Mouse (Mus musculus): Measurements from ENCODE around the gene Mbnl1. TPM values are rescaled to one million over a fixed set of nuclear protein-coding genes. Genes with fewer than 3 reads are reported as not detected.
"Not testable (repeated sequence)": the region's sequence is repeated elsewhere in the genome, so short reads cannot be mapped to it uniquely, and the experiment has no call there.

The Mbnl1 gene
- polyA plus RNA-seq (2011; ENCODE audit: insufficient read depth, insufficient read length, low replicate concordance, missing spikeins), result 76.6 and 131 TPM in 2 replicates

DNA sequence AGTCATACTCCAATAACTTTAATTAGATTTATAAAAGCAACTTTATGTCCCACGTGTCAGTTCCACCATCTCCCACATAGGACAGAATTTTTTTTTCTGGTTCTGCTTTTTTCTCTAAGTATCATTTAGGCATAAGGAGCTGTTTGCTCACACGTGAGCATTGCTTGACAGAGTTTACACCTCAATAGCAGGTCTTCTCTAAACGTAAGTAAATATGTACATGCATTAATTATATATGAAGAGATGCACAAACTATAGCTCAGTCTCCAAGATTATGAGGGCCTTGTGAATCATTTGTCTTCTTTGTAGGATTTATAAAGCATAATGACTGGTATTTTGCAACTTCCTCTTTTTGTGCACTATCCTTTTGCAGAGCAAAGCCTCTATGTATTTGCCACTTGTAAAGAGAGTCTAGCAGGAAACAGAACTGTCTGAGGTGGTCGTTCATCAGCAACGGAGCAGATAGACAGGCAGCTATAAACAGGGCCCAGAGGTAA, at the start of gene Mbnl1:
Mbnl1 (plus strand) TSS at position 150 of the 497 bp plus-strand sequence.
- Histone ChIP-seq H3K4me1 (ENCODE audit: control insufficient read depth, insufficient read depth, low read length) (no peaks in the 10 kb centered on the region; the same call in 1 of the 2 replicates), H3K4me3 (replicated peaks; ENCODE audit: control insufficient read depth, low read depth, low read length) (peak within 1 kb of the TSS; percentile 46), H3K27ac (ENCODE audit: control insufficient read depth, insufficient read depth, low read depth, low read length, poor library complexity) (no peak within 1 kb of the TSS; the same call in 1 of the 2 replicates)
- TF ChIP-seq CTCF (IDR thresholded peaks at IDR 0.05; ENCODE audit: control insufficient read depth, insufficient read depth, low read length), result no peak
- no peak for TF ChIP-seq POLR2A (IDR thresholded peaks at IDR 0.05; ENCODE audit: borderline replicate concordance, control insufficient read depth, low read depth, low read length)
- 2% methylated on average over 5 of the region's 5 CpGs for WGBS

DNA sequence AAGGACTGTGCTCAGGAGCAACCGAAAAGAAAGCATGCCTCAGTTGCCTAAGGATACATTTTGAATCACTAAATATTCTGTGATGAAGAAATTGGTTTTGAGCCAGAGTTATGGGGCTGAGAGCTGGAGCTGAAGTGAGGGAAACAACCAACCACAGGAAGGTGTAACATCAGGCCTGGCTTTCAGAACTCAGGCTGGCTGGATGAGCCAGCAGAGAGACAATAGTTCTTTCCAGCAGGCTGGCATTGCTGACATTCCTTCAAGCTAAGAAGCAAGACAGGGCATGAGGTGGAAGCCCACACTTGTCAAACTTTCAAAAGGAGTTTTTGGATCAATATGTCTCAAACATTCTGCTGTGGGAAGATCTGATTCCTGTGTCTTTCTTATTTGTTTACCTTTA, 48.5 kb upstream of the Mbnl1 start:
- no peak overlapping the region for H3K4me3 ChIP-seq (replicated peaks; ENCODE audit: control insufficient read depth, low read depth, low read length)
- TF ChIP-seq CTCF (IDR thresholded peaks at IDR 0.05; ENCODE audit: control insufficient read depth, insufficient read depth, low read length), result no peak
- TF ChIP-seq POLR2A (IDR thresholded peaks at IDR 0.05; ENCODE audit: borderline replicate concordance, control insufficient read depth, low read depth, low read length), result no peak
- H3K4me1 ChIP-seq (ENCODE audit: control insufficient read depth, insufficient read depth, low read length), result no peaks in the 10 kb centered on the region; the same call in 1 of the 2 replicates
- WGBS, result 85% methylated on average over 1 of the region's 1 CpGs
- no peak overlapping the region for H3K27ac ChIP-seq (ENCODE audit: control insufficient read depth, insufficient read depth, low read depth, low read length, poor library complexity)

DNA sequence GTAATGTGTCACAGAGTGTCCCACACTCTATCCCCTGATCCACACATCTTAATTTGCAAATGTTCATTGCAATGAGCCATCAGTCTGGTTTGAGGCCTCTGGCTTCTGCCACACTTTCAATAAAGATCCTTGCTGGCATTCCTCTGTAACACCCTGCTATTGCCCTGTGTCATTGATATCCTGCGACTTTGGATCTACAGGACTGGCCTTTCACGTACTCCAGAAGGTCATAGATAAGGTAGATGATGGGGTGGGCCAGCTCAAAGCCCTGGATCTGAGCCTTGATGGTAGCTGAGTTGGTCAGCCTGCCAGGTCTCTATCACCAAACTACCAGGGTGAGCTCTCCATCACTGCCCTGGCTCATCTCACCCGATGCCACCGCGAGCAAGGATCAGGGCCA, 43.6 kb upstream of the Mbnl1 start:
- WGBS, result 82% methylated on average over 5 of the region's 5 CpGs
- TF ChIP-seq CTCF (IDR thresholded peaks at IDR 0.05; ENCODE audit: control insufficient read depth, insufficient read depth, low read length), result no peak
- no peaks in the 10 kb centered on the region; the same call in 1 of the 2 replicates for H3K4me1 ChIP-seq (ENCODE audit: control insufficient read depth, insufficient read depth, low read length)
- H3K27ac ChIP-seq (ENCODE audit: control insufficient read depth, insufficient read depth, low read depth, low read length, poor library complexity), result no peak overlapping the region
- no peak overlapping the region for H3K4me3 ChIP-seq (replicated peaks; ENCODE audit: control insufficient read depth, low read depth, low read length)

DNA sequence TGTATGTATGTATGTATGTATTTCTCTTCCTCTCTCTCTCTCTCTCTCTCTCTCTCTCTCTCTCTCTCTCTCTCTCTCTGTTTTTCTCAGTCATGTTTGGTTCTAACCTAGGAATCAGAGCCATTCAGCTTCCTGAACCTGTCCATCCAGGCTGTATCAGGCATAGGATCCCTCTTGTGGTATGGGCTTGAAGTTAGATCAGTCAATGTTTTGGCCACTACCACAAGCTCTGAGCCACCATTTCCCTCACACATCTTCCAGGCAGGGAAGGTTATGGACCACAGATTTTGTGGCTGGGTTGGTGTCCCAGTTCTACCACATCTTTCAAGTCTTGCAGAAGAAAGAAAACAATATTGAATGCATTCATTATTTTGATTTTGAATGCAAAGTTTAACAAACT, 35.4 kb upstream of the Mbnl1 start:
- H3K27ac ChIP-seq (ENCODE audit: control insufficient read depth, insufficient read depth, low read depth, low read length, poor library complexity), result no peak overlapping the region
- H3K4me3 ChIP-seq (replicated peaks; ENCODE audit: control insufficient read depth, low read depth, low read length), result no peak overlapping the region
- TF ChIP-seq POLR2A (IDR thresholded peaks at IDR 0.05; ENCODE audit: borderline replicate concordance, control insufficient read depth, low read depth, low read length) (no peak), CTCF (IDR thresholded peaks at IDR 0.05; ENCODE audit: control insufficient read depth, insufficient read depth, low read length) (no peak)
- H3K4me1 ChIP-seq (ENCODE audit: control insufficient read depth, insufficient read depth, low read length), result no peaks in the 10 kb centered on the region; the same call in 1 of the 2 replicates

DNA sequence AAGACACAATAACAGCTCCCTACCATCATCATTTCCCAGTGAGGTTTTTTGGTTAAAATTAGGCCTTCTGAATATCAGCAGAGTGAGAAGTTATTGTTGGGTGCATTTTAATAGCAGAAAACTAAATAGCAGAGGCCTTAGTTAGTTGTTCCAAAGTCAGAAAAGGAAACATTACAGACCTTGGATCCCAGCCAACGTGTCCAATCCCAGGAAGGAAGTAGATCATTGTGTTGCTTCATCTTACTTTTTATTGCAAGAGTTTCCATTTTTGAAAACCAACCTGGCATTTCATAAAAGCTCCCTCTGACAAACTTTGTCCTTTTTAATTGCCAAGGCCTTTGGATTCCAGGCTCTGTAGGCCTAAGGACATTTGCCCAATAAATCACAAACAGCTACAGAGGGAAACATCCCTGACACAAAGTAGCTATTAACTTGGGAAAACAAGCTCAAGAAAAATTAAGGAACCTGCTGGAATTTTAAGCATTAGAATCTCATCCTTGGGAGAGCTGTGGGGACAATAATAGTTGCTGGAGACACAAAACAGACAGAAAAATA, 34.9 kb upstream of the Mbnl1 start:
- no peak overlapping the region for H3K27ac ChIP-seq (ENCODE audit: control insufficient read depth, insufficient read depth, low read depth, low read length, poor library complexity)
- H3K4me3 ChIP-seq (replicated peaks; ENCODE audit: control insufficient read depth, low read depth, low read length), result no peak overlapping the region
- 14% methylated on average over 1 of the region's 1 CpGs for WGBS
- TF ChIP-seq CTCF (IDR thresholded peaks at IDR 0.05; ENCODE audit: control insufficient read depth, insufficient read depth, low read length) (no peak), POLR2A (IDR thresholded peaks at IDR 0.05; ENCODE audit: borderline replicate concordance, control insufficient read depth, low read depth, low read length) (no peak)
- no peaks in the 10 kb centered on the region; the same call in 1 of the 2 replicates for H3K4me1 ChIP-seq (ENCODE audit: control insufficient read depth, insufficient read depth, low read length)

DNA sequence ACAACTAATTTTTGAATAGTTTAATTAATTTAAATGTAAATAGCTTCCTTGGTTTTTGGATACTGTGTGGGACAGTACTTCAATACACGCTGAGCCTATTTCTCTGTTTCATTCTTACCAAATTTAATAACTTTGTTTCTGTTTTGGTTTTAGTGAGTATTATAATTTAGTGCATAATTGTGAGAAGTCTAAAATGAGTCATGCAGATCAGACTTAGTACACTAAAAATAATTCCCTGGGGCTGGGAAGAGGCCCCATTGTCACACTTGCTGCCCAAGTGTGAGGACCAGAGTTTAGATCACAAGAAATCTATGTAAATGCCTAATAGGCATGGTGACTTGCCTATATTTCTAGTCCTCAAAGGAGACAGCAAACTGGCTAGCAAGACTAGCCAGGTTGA, 33.9 kb upstream of the Mbnl1 start:
- WGBS, result 76% methylated on average over 1 of the region's 1 CpGs
- H3K27ac ChIP-seq (ENCODE audit: control insufficient read depth, insufficient read depth, low read depth, low read length, poor library complexity), result no peak overlapping the region
- no peak for TF ChIP-seq POLR2A (IDR thresholded peaks at IDR 0.05; ENCODE audit: borderline replicate concordance, control insufficient read depth, low read depth, low read length)
- H3K4me1 ChIP-seq (ENCODE audit: control insufficient read depth, insufficient read depth, low read length), result no peaks in the 10 kb centered on the region; the same call in 1 of the 2 replicates
- H3K4me3 ChIP-seq (replicated peaks; ENCODE audit: control insufficient read depth, low read depth, low read length), result no peak overlapping the region

DNA sequence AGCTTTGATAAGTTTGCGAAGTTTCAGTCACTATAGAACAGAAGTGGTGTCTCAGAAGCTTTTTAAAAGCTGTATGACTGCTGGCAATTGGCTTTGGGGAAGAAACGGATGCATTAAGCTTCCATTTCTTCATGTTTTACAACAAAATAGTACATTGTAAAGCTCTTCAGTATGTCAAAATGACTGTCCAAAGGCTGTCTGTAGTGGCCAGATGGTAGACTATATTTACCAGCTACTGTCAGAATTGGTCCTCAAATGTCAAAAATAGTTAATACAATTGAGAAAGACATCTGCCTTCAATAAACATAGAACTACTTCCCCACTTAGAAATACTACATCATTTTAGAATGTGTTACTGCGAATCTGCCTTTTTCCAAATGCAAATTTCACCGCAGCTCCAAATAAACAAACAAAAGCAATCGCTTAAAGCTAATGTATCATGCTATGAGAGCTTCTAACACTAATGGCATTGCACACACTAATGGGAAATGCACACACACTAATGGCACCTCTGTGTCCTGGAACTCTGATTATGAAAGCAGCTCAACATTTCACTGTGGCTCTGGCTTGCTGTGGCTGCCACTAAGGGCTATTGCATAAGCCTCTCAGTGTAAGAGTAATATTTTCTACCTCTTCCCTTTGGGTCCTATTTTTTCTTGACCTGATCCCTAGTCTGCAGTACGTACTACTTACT, 10.7 kb upstream of the Mbnl1 start:
- no peak overlapping the region for H3K4me3 ChIP-seq (replicated peaks; ENCODE audit: control insufficient read depth, low read depth, low read length)
- WGBS, result 75% methylated on average over 6 of the region's 6 CpGs
- H3K27ac ChIP-seq (ENCODE audit: control insufficient read depth, insufficient read depth, low read depth, low read length, poor library complexity), result no peak overlapping the region
- no peak for TF ChIP-seq POLR2A (IDR thresholded peaks at IDR 0.05; ENCODE audit: borderline replicate concordance, control insufficient read depth, low read depth, low read length)
- TF ChIP-seq CTCF (IDR thresholded peaks at IDR 0.05; ENCODE audit: control insufficient read depth, insufficient read depth, low read length), result no peak
- no peaks in the 10 kb centered on the region; the same call in 1 of the 2 replicates for H3K4me1 ChIP-seq (ENCODE audit: control insufficient read depth, insufficient read depth, low read length)

DNA sequence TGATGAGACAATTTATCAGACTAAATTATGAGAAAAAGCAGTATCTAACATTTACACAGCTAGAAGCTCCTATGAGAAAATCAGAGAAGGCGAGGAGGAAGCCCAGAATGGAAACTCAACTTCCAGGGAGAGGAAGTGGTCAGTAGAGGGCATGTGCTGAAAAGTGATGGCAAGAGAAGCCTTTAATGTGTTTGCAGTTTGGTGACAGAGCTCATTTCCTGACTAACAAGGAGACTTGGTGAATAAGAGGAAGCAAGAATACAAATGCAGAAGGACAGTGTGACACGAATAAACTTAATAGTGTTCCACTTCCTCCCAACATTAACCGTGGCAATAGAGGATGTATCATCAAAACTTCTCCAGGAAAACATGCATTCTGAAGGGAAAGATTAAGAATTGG, 4.0 kb upstream of the Mbnl1 start:
- 3% methylated on average over 2 of the region's 3 CpGs for WGBS
- H3K4me1 ChIP-seq (ENCODE audit: control insufficient read depth, insufficient read depth, low read length); H3K4me3 ChIP-seq (replicated peaks; ENCODE audit: control insufficient read depth, low read depth, low read length); H3K27ac ChIP-seq (ENCODE audit: control insufficient read depth, insufficient read depth, low read depth, low read length, poor library complexity): not testable (repeated sequence)

DNA sequence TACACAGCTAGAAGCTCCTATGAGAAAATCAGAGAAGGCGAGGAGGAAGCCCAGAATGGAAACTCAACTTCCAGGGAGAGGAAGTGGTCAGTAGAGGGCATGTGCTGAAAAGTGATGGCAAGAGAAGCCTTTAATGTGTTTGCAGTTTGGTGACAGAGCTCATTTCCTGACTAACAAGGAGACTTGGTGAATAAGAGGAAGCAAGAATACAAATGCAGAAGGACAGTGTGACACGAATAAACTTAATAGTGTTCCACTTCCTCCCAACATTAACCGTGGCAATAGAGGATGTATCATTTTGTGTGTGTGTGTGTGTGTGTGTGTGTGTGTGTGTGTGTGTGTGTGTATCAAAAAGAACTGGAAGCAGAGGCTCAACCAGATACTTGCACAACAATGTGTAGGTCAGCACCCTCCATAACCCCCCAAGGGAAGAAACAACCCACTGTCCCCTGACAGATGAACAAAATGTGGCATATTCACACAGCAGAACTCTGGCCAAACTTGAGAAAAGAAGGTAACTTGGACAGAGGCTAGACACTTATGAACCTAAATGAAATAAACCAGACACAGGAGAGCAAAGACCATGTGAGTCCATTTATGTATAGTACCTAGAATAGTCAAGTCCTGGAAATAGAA, 3.3 kb upstream of the Mbnl1 start:
- peak overlapping the region; percentile 56; the same call in 1 of the 2 replicates for H3K27ac ChIP-seq (ENCODE audit: control insufficient read depth, insufficient read depth, low read depth, low read length, poor library complexity)
- 2% methylated on average over 2 of the region's 3 CpGs for WGBS
- not testable (repeated sequence) for H3K4me1 ChIP-seq (ENCODE audit: control insufficient read depth, insufficient read depth, low read length)

More for the DNA sequence above, 3.3 kb upstream of the Mbnl1 start:
- H3K4me3 ChIP-seq (replicated peaks; ENCODE audit: control insufficient read depth, low read depth, low read length), result not testable (repeated sequence)
